Mouse (Mus musculus): ENCODE data around the gene Dennd1a. TPM values are rescaled to one million over a fixed set of nuclear protein-coding genes. Genes with fewer than 3 reads are reported as not detected.

The Dennd1a gene
- polyA plus RNA-seq, 1 experiment from 2014 or later, result 10.2 TPM

GRCm38 (mm10) chr2:37781421-37781820 lies 505.8 kb downstream of the Dennd1a start:
- no peak for ATAC-seq (ENCODE audit: insufficient read depth, low FRiP score)
- H3K4me2 ChIP-seq (ENCODE audit: low read depth, low read length), result no peak overlapping the region
- H3K9ac ChIP-seq (ENCODE audit: low read length), result no peak overlapping the region
- WGBS, result 46% methylated on average over 3 of the region's 3 CpGs
- H3K4me3 ChIP-seq (replicated peaks; ENCODE audit: low read length), result no peak overlapping the region
- H3K27ac ChIP-seq (ENCODE audit: low read length), result no peak overlapping the region
- no peaks in the 10 kb centered on the region for H3K36me3 ChIP-seq (ENCODE audit: control insufficient read depth, insufficient read depth, low read length)
- peaks cover 11% of the 10 kb centered on the region; the same call in 1 of the 2 replicates for H3K4me1 ChIP-seq (ENCODE audit: control insufficient read depth, insufficient read depth, low read length)
- H3K9me3 ChIP-seq (replicated peaks; ENCODE audit: control insufficient read depth, low read length), result no peaks in the 10 kb centered on the region
- H3K27me3 ChIP-seq (ENCODE audit: control insufficient read depth, insufficient read depth, low read length), result peaks cover 6% of the 10 kb centered on the region

GRCm38 (mm10) chr2:37780270-37780929 lies 506.8 kb downstream of the Dennd1a start:
- no peaks in the 10 kb centered on the region for H3K9me3 ChIP-seq (replicated peaks; ENCODE audit: control insufficient read depth, low read length)
- peak overlapping the region; percentile 29 for H3K4me3 ChIP-seq (replicated peaks; ENCODE audit: low read length)
- 3% methylated on average over 14 of the region's 14 CpGs for WGBS
- 0 out of 2 replicates have a peak overlapping the region, but pooled peaks have one; percentile 40 for H3K27ac ChIP-seq (ENCODE audit: low read length)
- no peaks in the 10 kb centered on the region for H3K36me3 ChIP-seq (ENCODE audit: control insufficient read depth, insufficient read depth, low read length)
- H3K9ac ChIP-seq (ENCODE audit: low read length), result peak overlapping the region; percentile 59
- peak; percentile 59 for ATAC-seq (ENCODE audit: insufficient read depth, low FRiP score)
- peak overlapping the region; percentile 50 for H3K4me2 ChIP-seq (ENCODE audit: low read depth, low read length)
- peaks cover 16% of the 10 kb centered on the region; the same call in 1 of the 2 replicates for H3K4me1 ChIP-seq (ENCODE audit: control insufficient read depth, insufficient read depth, low read length)
- H3K27me3 ChIP-seq (ENCODE audit: control insufficient read depth, insufficient read depth, low read length), result no peaks in the 10 kb centered on the region

- WGBS, result 40% methylated on average over 10 of the region's 10 CpGs
- H3K36me3 ChIP-seq (ENCODE audit: control insufficient read depth, insufficient read depth, low read length), result no peaks in the 10 kb centered on the region
- no peak overlapping the region for H3K9ac ChIP-seq (ENCODE audit: low read length)
- no peaks in the 10 kb centered on the region for H3K9me3 ChIP-seq (replicated peaks; ENCODE audit: control insufficient read depth, low read length)
- no peak for ATAC-seq (ENCODE audit: insufficient read depth, low FRiP score)
- H3K4me1 ChIP-seq (ENCODE audit: control insufficient read depth, insufficient read depth, low read length), result peaks cover 16% of the 10 kb centered on the region; the same call in 1 of the 2 replicates
- no peak overlapping the region for H3K4me2 ChIP-seq (ENCODE audit: low read depth, low read length)
- H3K4me3 ChIP-seq (replicated peaks; ENCODE audit: low read length), result no peak overlapping the region
- no peaks in the 10 kb centered on the region for H3K27me3 ChIP-seq (ENCODE audit: control insufficient read depth, insufficient read depth, low read length)
- no peak overlapping the region for H3K27ac ChIP-seq (ENCODE audit: low read length)
Observed at GRCm38 (mm10) chr2:37777958-37778720, 509.1 kb downstream of the Dennd1a start.

- H3K36me3 ChIP-seq (ENCODE audit: control insufficient read depth, insufficient read depth, low read length), result no peaks in the 10 kb centered on the region
- WGBS, result 21% methylated on average over 20 of the region's 20 CpGs
- H3K4me2 ChIP-seq (ENCODE audit: low read depth, low read length), result peak overlapping the region; percentile 43
- no peaks in the 10 kb centered on the region for H3K27me3 ChIP-seq (ENCODE audit: control insufficient read depth, insufficient read depth, low read length)
- H3K9me3 ChIP-seq (replicated peaks; ENCODE audit: control insufficient read depth, low read length), result no peaks in the 10 kb centered on the region
- peak overlapping the region; percentile 27 for H3K4me3 ChIP-seq (replicated peaks; ENCODE audit: low read length)
- peak overlapping the region; percentile 60 for H3K9ac ChIP-seq (ENCODE audit: low read length)
- no peak overlapping the region for H3K27ac ChIP-seq (ENCODE audit: low read length)
- H3K4me1 ChIP-seq (ENCODE audit: control insufficient read depth, insufficient read depth, low read length), result peaks cover 16% of the 10 kb centered on the region; the same call in 1 of the 2 replicates
- no peak for ATAC-seq (ENCODE audit: insufficient read depth, low FRiP score)
Observed at GRCm38 (mm10) chr2:37776611-37777411, 510.4 kb downstream of the Dennd1a start.

GRCm38 (mm10) chr2:37776016-37776415 lies 511.2 kb downstream of the Dennd1a start, which contains the start of gene Crb2:
Gene Crb2, plus strand, starts transcription at chr2:37776249.
- Histone ChIP-seq H3K4me1 (ENCODE audit: control insufficient read depth, insufficient read depth, low read length) (peaks cover 22% of the 10 kb centered on the region), H3K36me3 (ENCODE audit: control insufficient read depth, insufficient read depth, low read length) (no peaks in the 10 kb centered on the region), H3K27me3 (ENCODE audit: control insufficient read depth, insufficient read depth, low read length) (no peaks in the 10 kb centered on the region), H3K4me2 (ENCODE audit: low read depth, low read length) (peak within 1 kb of the TSS; percentile 43), H3K4me3 (replicated peaks; ENCODE audit: low read length) (peak within 1 kb of the TSS; percentile 27), H3K9ac (ENCODE audit: low read length) (peak within 1 kb of the TSS; percentile 60), H3K9me3 (replicated peaks; ENCODE audit: control insufficient read depth, low read length) (no peaks in the 10 kb centered on the region), H3K27ac (ENCODE audit: low read length) (no peak within 1 kb of the TSS)
- ATAC-seq (ENCODE audit: insufficient read depth, low FRiP score), result peak; percentile 19
- WGBS, result 8% methylated on average over 17 of the region's 18 CpGs

- no peak overlapping the region for H3K9ac ChIP-seq (ENCODE audit: low read length)
- 15% methylated on average over 5 of the region's 5 CpGs for WGBS
- H3K4me1 ChIP-seq (ENCODE audit: control insufficient read depth, insufficient read depth, low read length), result peaks cover 13% of the 10 kb centered on the region
- no peak overlapping the region for H3K4me2 ChIP-seq (ENCODE audit: low read depth, low read length)
- no peaks in the 10 kb centered on the region for H3K9me3 ChIP-seq (replicated peaks; ENCODE audit: control insufficient read depth, low read length)
- H3K4me3 ChIP-seq (replicated peaks; ENCODE audit: low read length), result no peak overlapping the region
- ATAC-seq (ENCODE audit: insufficient read depth, low FRiP score), result no peak
- H3K36me3 ChIP-seq (ENCODE audit: control insufficient read depth, insufficient read depth, low read length), result no peaks in the 10 kb centered on the region
- no peaks in the 10 kb centered on the region for H3K27me3 ChIP-seq (ENCODE audit: control insufficient read depth, insufficient read depth, low read length)
- H3K27ac ChIP-seq (ENCODE audit: low read length), result no peak overlapping the region
Observed at GRCm38 (mm10) chr2:37774571-37774970, 512.6 kb downstream of the Dennd1a start.

- ATAC-seq (ENCODE audit: insufficient read depth, low FRiP score), result peak; percentile 39; the same call in 1 of the 2 replicates
- no peaks in the 10 kb centered on the region for H3K9me3 ChIP-seq (replicated peaks; ENCODE audit: control insufficient read depth, low read length)
- WGBS, result 1% methylated on average over 18 of the region's 18 CpGs
- no peaks in the 10 kb centered on the region for H3K27me3 ChIP-seq (ENCODE audit: control insufficient read depth, insufficient read depth, low read length)
- peak overlapping the region; percentile 54 for H3K9ac ChIP-seq (ENCODE audit: low read length)
- no peaks in the 10 kb centered on the region for H3K36me3 ChIP-seq (ENCODE audit: control insufficient read depth, insufficient read depth, low read length)
- H3K27ac ChIP-seq (ENCODE audit: low read length), result no peak overlapping the region
- peaks cover 18% of the 10 kb centered on the region for H3K4me1 ChIP-seq (ENCODE audit: control insufficient read depth, insufficient read depth, low read length)
- H3K4me3 ChIP-seq (replicated peaks; ENCODE audit: low read length), result peak overlapping the region; percentile 46
- H3K4me2 ChIP-seq (ENCODE audit: low read depth, low read length), result peak overlapping the region; percentile 65
Observed at GRCm38 (mm10) chr2:37771618-37772285, 515.4 kb downstream of the Dennd1a start.

- H3K27me3 ChIP-seq (ENCODE audit: control insufficient read depth, insufficient read depth, low read length), result peaks cover 7% of the 10 kb centered on the region; the same call in 1 of the 2 replicates
Observed at GRCm38 (mm10) chr2:37769793-37770192, 517.4 kb downstream of the Dennd1a start.

More at GRCm38 (mm10) chr2:37769793-37770192, 517.4 kb downstream of the Dennd1a start:
- H3K36me3 ChIP-seq (ENCODE audit: control insufficient read depth, insufficient read depth, low read length), result no peaks in the 10 kb centered on the region
- ATAC-seq (ENCODE audit: insufficient read depth, low FRiP score), result no peak
- no peak overlapping the region for H3K27ac ChIP-seq (ENCODE audit: low read length)
- no peak overlapping the region for H3K9ac ChIP-seq (ENCODE audit: low read length)
- peaks cover 30% of the 10 kb centered on the region for H3K4me1 ChIP-seq (ENCODE audit: control insufficient read depth, insufficient read depth, low read length)
- 90% methylated on average over 8 of the region's 8 CpGs for WGBS
- H3K4me2 ChIP-seq (ENCODE audit: low read depth, low read length), result no peak overlapping the region
- H3K4me3 ChIP-seq (replicated peaks; ENCODE audit: low read length), result no peak overlapping the region
- H3K9me3 ChIP-seq (replicated peaks; ENCODE audit: control insufficient read depth, low read length), result no peaks in the 10 kb centered on the region
